Mouse (Mus musculus) heart, embryonic 14.5 days (tissue): ENCODE results near the gene Trim44. TPM values are rescaled to one million over a fixed set of nuclear protein-coding genes. Genes with fewer than 3 reads are reported as not detected.

Source experiments
- ATAC-seq: fragments of 200-750 bp; cut with Nextera tagmentation; 2 replicates; pipeline ENCODE4 v1.8.0; 2017; ENCODE audit warnings: low read depth, moderate TSS enrichment; ENCODE audit not compliant: insufficient number of reproducible peaks, insufficient read depth, low FRiP score
- H3K27ac ChIP-seq, 2 experiments: fragments of 200-500 bp in 1 of 2; fragments of 300-500 bp in 1 of 2; sonication (generic) in 1 of 2; replicated peaks in 1 of 2; 2 replicates each; pipeline ENCODE4 v1.5.1; 2012 to 2014; ENCODE audit warnings: low read depth in 2 of 2, low read length in 2 of 2, control low read depth in 1 of 2, mild to moderate bottlenecking in 1 of 2, mixed read lengths in 1 of 2; ENCODE audit not compliant: control insufficient read depth in 1 of 2, insufficient read depth in 1 of 2
- H3K27me3 ChIP-seq: fragments of 300-500 bp; sonication (generic); 2 replicates; pipeline ENCODE4 v1.6.1; 2014; ENCODE audit warnings: mild to moderate bottlenecking, low read length, control low read depth; ENCODE audit not compliant: control insufficient read depth, insufficient read depth
- H3K36me3 ChIP-seq: fragments of 300-500 bp; sonication (generic); 2 replicates; pipeline ENCODE4 v1.6.1; 2014; ENCODE audit warnings: mild to moderate bottlenecking, control low read depth, low read length, mixed read lengths; ENCODE audit not compliant: control insufficient read depth, insufficient read depth
- H3K4me1 ChIP-seq, 2 experiments: fragments of 200-500 bp in 1 of 2; fragments of 300-500 bp in 1 of 2; sonication (generic) in 1 of 2; 2 replicates each; pipeline ENCODE4 v1.6.1; 2012 to 2014; ENCODE audit warnings: low read length in 2 of 2, control low read depth in 1 of 2, mixed read lengths in 1 of 2; ENCODE audit not compliant: control insufficient read depth in 2 of 2, insufficient read depth in 2 of 2
- H3K4me2 ChIP-seq: fragments of 300-500 bp; sonication (generic); 2 replicates; pipeline ENCODE4 v1.6.1; 2014; ENCODE audit warnings: mild to moderate bottlenecking, low read length
- H3K4me3 ChIP-seq, 2 experiments: fragments of 200-500 bp in 1 of 2; fragments of 300-500 bp in 1 of 2; sonication (generic) in 1 of 2; 2 replicates each; pipeline ENCODE4 v1.5.1; 2012 to 2014; ENCODE audit warnings: low read length in 2 of 2, mild to moderate bottlenecking in 2 of 2, control low read depth in 1 of 2, low read depth in 1 of 2, moderate library complexity in 1 of 2; ENCODE audit not compliant: control insufficient read depth in 1 of 2, insufficient read depth in 1 of 2
- H3K9ac ChIP-seq: fragments of 300-500 bp; sonication (generic); 2 replicates; pipeline ENCODE4 v1.6.1; 2014; ENCODE audit warnings: mild to moderate bottlenecking, low read length
- H3K9me3 ChIP-seq: fragments of 300-500 bp; sonication (generic); 2 replicates; pipeline ENCODE4 v1.6.1; 2016; ENCODE audit warnings: low read length, control low read depth; ENCODE audit not compliant: control insufficient read depth
- WGBS: fragments of 180-500 bp; shearing (Covaris S2); extraction: QIAGEN DNeasy Blood & Tissue Kit; methylation state at CpG from one replicate; pipeline ENCODE4 v1.1.7; 2014; 5-methylcytosine and 5-hydroxymethylcytosine counted together
- polyA plus RNA-seq: library from polyadenylated mRNA; unstranded; fragments of >200 nt; fragmentation: Nextera tagmentation; extraction: Ambion mirVana; gene quantifications from 2 replicates; pipeline ENCODE4 v1.2.1, GENCODE M21; 2014

Gene Trim44
- polyA plus RNA-seq, 1 experiment from 2014 or later, result 35.0 TPM

DNA sequence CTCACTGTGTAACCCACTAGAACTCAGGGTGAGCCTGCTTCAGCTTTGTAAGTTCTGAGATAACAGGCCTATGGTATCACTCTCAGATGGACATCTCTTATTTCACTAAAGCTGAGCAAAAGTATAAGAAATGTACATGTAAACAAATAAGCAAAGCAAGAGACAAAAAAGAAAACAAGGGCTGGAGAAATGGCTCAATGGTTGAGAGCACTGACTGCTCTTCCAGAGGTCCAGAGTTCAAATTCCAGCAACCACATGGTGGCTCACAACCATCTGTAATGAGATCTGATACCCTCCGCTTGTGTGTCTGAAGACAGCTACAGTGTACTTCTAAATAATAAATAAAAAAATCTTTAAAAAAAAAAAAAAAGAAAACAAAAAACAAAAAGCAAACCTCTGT lies 29.2 kb downstream of the Trim44 start:
- no peak overlapping the region for H3K4me2 ChIP-seq
- H3K9me3 ChIP-seq, result no peaks in the 10 kb centered on the region
- no peak overlapping the region for H3K4me3 ChIP-seq
- H3K36me3 ChIP-seq, result peaks cover 9% of the 10 kb centered on the region; the same call in 1 of the 2 replicates
- no peaks in the 10 kb centered on the region for H3K27me3 ChIP-seq
- H3K27ac ChIP-seq, result no peak overlapping the region; a peak in 1 of 4 replicates
- no peak overlapping the region for H3K9ac ChIP-seq
- 84% methylated on average over 1 of the region's 1 CpGs for WGBS
- no peak for ATAC-seq
- H3K4me1 ChIP-seq, result peaks cover 2 to 27% of the 10 kb centered on the region in 2 experiments; a peak in 3 of 4 replicates

DNA sequence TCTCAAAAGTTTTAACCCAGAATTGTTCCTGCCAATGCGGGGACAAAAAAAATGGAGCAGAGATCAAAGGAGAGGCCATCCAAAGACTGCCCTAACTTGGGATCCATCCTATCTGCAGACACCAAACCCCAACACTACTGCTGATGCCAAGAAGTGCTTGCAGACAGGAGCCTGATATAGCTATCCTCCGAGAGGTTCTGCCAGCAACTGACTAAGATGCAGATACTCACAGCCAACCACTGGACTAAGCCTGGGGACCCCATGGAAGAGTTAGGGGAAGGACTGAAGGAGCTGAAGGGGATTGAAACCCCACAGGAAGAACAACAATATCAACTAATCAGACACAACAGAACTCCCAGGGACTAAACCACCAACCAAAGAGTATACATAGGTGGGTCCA lies 30.3 kb downstream of the Trim44 start:
- peaks cover 2 to 23% of the 10 kb centered on the region in 2 experiments; a peak in 3 of 4 replicates for H3K4me1 ChIP-seq
- WGBS, result 86% methylated on average over 2 of the region's 2 CpGs
- no peak for ATAC-seq
- H3K4me3 ChIP-seq, result no peak overlapping the region
- H3K9me3 ChIP-seq, result no peaks in the 10 kb centered on the region
- H3K9ac ChIP-seq, result no peak overlapping the region
- H3K27me3 ChIP-seq, result no peaks in the 10 kb centered on the region
- peaks cover 9% of the 10 kb centered on the region; the same call in 1 of the 2 replicates for H3K36me3 ChIP-seq
- H3K4me2 ChIP-seq, result no peak overlapping the region
- no peak overlapping the region for H3K27ac ChIP-seq

DNA sequence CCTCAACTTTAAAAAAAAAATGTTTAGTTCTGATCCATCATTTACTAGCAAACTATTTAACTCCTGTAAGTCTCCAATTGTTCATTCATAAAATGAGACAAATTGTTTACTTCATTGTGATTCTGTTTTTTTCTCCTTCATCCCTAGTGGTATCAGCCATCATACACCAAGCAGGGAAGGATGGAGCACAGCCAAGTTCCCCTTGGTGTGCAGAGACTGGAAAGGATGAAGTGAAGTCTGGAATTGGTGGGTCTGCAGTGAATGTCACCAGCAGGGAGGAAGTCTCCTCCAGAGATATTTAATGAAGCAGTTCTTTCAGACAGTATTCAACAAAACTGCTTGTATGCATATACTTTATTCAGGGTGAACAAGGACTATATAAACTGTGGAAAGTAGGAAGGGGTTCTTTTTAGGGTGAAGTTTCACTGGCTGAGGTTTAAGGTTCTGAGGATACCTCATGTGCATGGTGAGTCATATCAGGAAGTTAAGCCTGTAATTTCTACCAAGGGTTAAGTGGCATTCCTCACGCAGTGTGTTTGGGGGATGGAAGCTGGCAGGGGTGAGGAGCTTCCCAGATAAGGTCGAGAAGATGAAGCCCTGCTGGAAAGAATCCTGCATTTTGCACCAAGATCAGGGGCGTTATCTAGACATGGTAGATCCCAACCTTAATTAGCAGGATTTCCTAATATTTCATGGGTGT lies 34.1 kb downstream of the Trim44 start:
- WGBS, result 16% methylated on average over 3 of the region's 3 CpGs
- Histone ChIP-seq H3K4me1 (peaks cover 2 to 10% of the 10 kb centered on the region in 2 experiments; a peak in 3 of 4 replicates), H3K4me3 (no peak overlapping the region), H3K36me3 (no peaks in the 10 kb centered on the region), H3K27me3 (no peaks in the 10 kb centered on the region), H3K4me2 (no peak overlapping the region), H3K9ac (no peak overlapping the region), H3K27ac (no peak overlapping the region), H3K9me3 (no peaks in the 10 kb centered on the region)
- no peak for ATAC-seq

DNA sequence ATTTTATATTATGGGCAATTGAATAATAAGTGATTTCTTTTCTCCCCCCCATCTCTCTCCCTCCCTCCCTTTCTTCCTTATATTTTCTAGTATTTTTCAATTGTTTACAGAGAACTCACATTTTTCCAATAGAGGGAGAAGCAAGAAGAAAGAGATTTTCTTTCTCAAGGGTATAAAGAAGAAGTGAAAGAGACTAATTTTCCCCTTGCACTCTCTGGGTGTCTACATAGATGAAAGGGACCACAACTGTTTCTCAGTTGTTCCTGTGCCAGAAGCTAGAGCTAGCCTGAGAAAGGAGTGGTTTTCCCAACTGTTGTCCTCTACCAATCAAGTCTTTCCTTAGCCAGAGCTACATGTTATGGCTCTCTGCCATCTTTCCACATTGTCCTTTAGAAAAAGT lies 34.9 kb downstream of the Trim44 start:
- peaks cover 2 to 7% of the 10 kb centered on the region in 2 experiments; a peak in 3 of 4 replicates for H3K4me1 ChIP-seq
- no peak overlapping the region for H3K9ac ChIP-seq
- H3K9me3 ChIP-seq, result no peaks in the 10 kb centered on the region
- no peaks in the 10 kb centered on the region for H3K36me3 ChIP-seq
- ATAC-seq, result no peak
- H3K4me2 ChIP-seq, result no peak overlapping the region
- H3K4me3 ChIP-seq, result no peak overlapping the region
- H3K27ac ChIP-seq, result no peak overlapping the region
- no peaks in the 10 kb centered on the region for H3K27me3 ChIP-seq

DNA sequence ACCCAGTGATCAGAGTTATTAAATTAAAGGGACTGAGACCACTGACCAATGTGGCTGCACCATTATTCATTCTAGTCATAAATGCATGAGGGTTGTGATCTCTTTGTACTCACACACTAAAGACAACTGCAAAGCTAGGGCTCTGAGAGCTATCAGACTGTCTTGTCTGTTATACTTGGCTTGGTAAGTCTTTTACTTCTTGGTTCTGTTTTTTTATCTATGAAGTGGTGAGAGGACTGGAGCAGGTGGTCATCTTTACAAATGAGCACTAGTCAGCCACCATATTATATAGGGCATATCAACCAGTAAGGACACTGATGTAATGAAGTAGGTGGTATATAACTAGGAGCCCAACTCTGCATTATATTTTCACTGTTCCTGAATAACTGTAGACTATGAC lies 36.3 kb downstream of the Trim44 start:
- H3K36me3 ChIP-seq, result no peaks in the 10 kb centered on the region
- no peak overlapping the region for H3K9ac ChIP-seq
- H3K4me3 ChIP-seq, result no peak overlapping the region
- peaks cover 2 to 12% of the 10 kb centered on the region in 2 experiments; a peak in 3 of 4 replicates for H3K4me1 ChIP-seq
- H3K27me3 ChIP-seq, result no peaks in the 10 kb centered on the region
- ATAC-seq, result no peak
- H3K4me2 ChIP-seq, result no peak overlapping the region
- no peaks in the 10 kb centered on the region for H3K9me3 ChIP-seq
- no peak overlapping the region for H3K27ac ChIP-seq

DNA sequence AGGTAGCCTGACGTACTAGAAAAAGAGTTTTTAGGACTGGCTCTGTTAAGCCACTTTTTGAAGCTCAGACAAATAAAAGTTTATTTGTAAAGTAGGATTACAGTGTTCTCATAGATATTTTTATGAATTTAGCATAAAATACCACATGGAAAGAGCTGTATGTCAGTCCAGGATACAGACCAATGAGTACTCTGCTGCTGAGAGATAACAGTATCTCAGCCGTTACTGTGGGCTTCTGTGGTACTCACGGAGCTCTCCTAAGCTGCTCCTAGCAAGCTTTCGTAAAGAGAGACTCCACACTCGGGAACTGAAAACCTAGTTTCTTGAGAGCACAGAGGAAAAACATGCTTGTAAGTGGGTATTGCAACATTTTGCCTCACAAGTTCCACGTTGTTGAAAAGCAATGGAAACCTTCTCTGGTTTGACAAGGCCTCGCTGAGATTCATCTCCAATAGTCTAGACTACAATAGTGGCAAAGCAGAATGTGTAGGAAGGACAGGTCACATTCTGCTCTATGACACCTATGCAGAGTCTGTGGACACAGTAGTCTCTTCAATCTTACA lies 41.6 kb downstream of the Trim44 start:
- Histone ChIP-seq H3K36me3 (no peaks in the 10 kb centered on the region), H3K9me3 (no peaks in the 10 kb centered on the region), H3K4me2 (no peak overlapping the region), H3K9ac (no peak overlapping the region), H3K27ac (no peak overlapping the region), H3K4me3 (no peak overlapping the region), H3K4me1 (peaks cover 5 to 39% of the 10 kb centered on the region in 2 experiments), H3K27me3 (no peaks in the 10 kb centered on the region)
- WGBS, result 53% methylated on average over 7 of the region's 7 CpGs
- ATAC-seq, result no peak

DNA sequence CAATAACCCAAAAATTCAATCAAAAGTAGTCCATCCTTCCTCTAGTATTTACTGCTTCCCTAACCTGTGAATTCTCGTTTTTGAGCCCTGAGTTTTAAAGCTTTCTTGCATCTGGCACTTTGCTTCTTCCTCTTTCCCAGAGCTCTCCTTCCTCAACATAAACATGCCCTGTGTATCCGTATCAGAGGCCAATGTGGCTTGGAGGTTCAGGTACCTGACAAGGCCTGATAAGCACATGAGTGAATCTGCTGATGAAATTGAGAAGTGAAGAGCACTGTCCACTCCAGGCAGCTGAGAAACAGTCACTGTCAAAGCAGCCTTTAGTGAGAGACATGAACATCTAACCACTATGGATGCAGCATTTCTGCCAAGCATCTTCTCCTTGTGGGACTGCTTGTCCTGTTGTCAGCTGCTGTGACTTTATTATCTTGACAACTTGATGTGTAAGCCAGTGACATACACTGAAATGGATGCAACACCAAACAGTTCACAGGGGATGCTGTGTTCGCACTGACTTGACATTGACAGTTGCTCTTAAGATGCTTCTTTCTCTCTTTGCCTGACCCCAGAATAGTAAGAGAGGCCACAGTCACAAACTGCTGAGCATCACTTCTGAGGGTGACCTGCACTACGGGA lies 42.9 kb downstream of the Trim44 start:
- WGBS, result 47% methylated on average over 4 of the region's 4 CpGs
- H3K9ac ChIP-seq, result no peak overlapping the region
- no peak overlapping the region for H3K4me3 ChIP-seq

More for the DNA sequence above, 42.9 kb downstream of the Trim44 start:
- Histone ChIP-seq H3K36me3 (no peaks in the 10 kb centered on the region), H3K4me1 (peaks cover 5 to 39% of the 10 kb centered on the region in 2 experiments), H3K27ac (no peak overlapping the region), H3K4me2 (no peak overlapping the region), H3K9me3 (no peaks in the 10 kb centered on the region), H3K27me3 (no peaks in the 10 kb centered on the region)
- ATAC-seq, result no peak
